Mouse (Mus musculus): ENCODE results near the gene Il21. TPM values are rescaled to one million over a fixed set of nuclear protein-coding genes. Genes with fewer than 3 reads are reported as not detected.

Il21 gene
- polyA plus RNA-seq, 1 experiment from 2014 or later: not detected

- Histone ChIP-seq H3K9me3 (replicated peaks; ENCODE audit: control insufficient read depth, low read length) (no peaks in the 10 kb centered on the region), H3K4me1 (ENCODE audit: control insufficient read depth, insufficient read depth, low read length) (no peaks in the 10 kb centered on the region; the same call in 1 of the 2 replicates), H3K27ac (ENCODE audit: low read length) (no peak overlapping the region), H3K36me3 (ENCODE audit: control insufficient read depth, insufficient read depth, low read length) (no peaks in the 10 kb centered on the region), H3K27me3 (ENCODE audit: control insufficient read depth, insufficient read depth, low read length) (no peaks in the 10 kb centered on the region), H3K4me2 (ENCODE audit: low read depth, low read length) (peak overlapping the region; percentile 81), H3K4me3 (replicated peaks; ENCODE audit: low read length) (peak overlapping the region; percentile 58), H3K9ac (ENCODE audit: low read length) (peak overlapping the region; percentile 81)
- under 1% methylated on average over 11 of the region's 11 CpGs for WGBS
- peak; percentile 65 for ATAC-seq (ENCODE audit: insufficient read depth, low FRiP score)
Measured at GRCm38 (mm10) chr3:37203984-37204428, 28.4 kb downstream of the Il21 start.

GRCm38 (mm10) chr3:37202856-37203255 lies 29.6 kb downstream of the Il21 start:
- H3K9me3 ChIP-seq (replicated peaks; ENCODE audit: control insufficient read depth, low read length): no peaks in the 10 kb centered on the region
- no peaks in the 10 kb centered on the region for H3K27me3 ChIP-seq (ENCODE audit: control insufficient read depth, insufficient read depth, low read length)
- ATAC-seq (ENCODE audit: insufficient read depth, low FRiP score): no peak
- 82% methylated on average over 7 of the region's 7 CpGs for whole genome bisulfite sequencing
- no peak overlapping the region for H3K27ac ChIP-seq (ENCODE audit: low read length)
- no peak overlapping the region for H3K9ac ChIP-seq (ENCODE audit: low read length)
- H3K4me1 ChIP-seq (ENCODE audit: control insufficient read depth, insufficient read depth, low read length): no peaks in the 10 kb centered on the region; the same call in 1 of the 2 replicates
- no peaks in the 10 kb centered on the region for H3K36me3 ChIP-seq (ENCODE audit: control insufficient read depth, insufficient read depth, low read length)
- H3K4me2 ChIP-seq (ENCODE audit: low read depth, low read length): no peak overlapping the region
- no peak overlapping the region for H3K4me3 ChIP-seq (replicated peaks; ENCODE audit: low read length)

GRCm38 (mm10) chr3:37201122-37201916 lies 31.1 kb downstream of the Il21 start:
- no peak overlapping the region for H3K9ac ChIP-seq (ENCODE audit: low read length)
- no peaks in the 10 kb centered on the region for H3K36me3 ChIP-seq (ENCODE audit: control insufficient read depth, insufficient read depth, low read length)
- no peak overlapping the region for H3K27ac ChIP-seq (ENCODE audit: low read length)
- no peaks in the 10 kb centered on the region for H3K27me3 ChIP-seq (ENCODE audit: control insufficient read depth, insufficient read depth, low read length)
- H3K4me3 ChIP-seq (replicated peaks; ENCODE audit: low read length): no peak overlapping the region
- no peaks in the 10 kb centered on the region for H3K9me3 ChIP-seq (replicated peaks; ENCODE audit: control insufficient read depth, low read length)
- H3K4me2 ChIP-seq (ENCODE audit: low read depth, low read length): no peak overlapping the region
- 50% methylated on average over 6 of the region's 6 CpGs for WGBS
- peak; percentile 56; the same call in 1 of the 2 replicates for ATAC-seq (ENCODE audit: insufficient read depth, low FRiP score)
- H3K4me1 ChIP-seq (ENCODE audit: control insufficient read depth, insufficient read depth, low read length): no peaks in the 10 kb centered on the region; the same call in 1 of the 2 replicates

- Histone ChIP-seq H3K9ac (ENCODE audit: low read length) (no peak overlapping the region), H3K9me3 (replicated peaks; ENCODE audit: control insufficient read depth, low read length) (no peaks in the 10 kb centered on the region), H3K4me1 (ENCODE audit: control insufficient read depth, insufficient read depth, low read length) (no peaks in the 10 kb centered on the region; the same call in 1 of the 2 replicates), H3K4me2 (ENCODE audit: low read depth, low read length) (no peak overlapping the region), H3K27ac (ENCODE audit: low read length) (no peak overlapping the region), H3K4me3 (replicated peaks; ENCODE audit: low read length) (no peak overlapping the region), H3K27me3 (ENCODE audit: control insufficient read depth, insufficient read depth, low read length) (no peaks in the 10 kb centered on the region), H3K36me3 (ENCODE audit: control insufficient read depth, insufficient read depth, low read length) (no peaks in the 10 kb centered on the region)
- 86% methylated on average over 5 of the region's 5 CpGs for WGBS
- no peak for ATAC-seq (ENCODE audit: insufficient read depth, low FRiP score)
Measured at GRCm38 (mm10) chr3:37198302-37198701, 34.1 kb downstream of the Il21 start.

- ATAC-seq (ENCODE audit: insufficient read depth, low FRiP score): no peak
- WGBS: 27% methylated on average over 2 of the region's 2 CpGs
- no peak overlapping the region for H3K4me3 ChIP-seq (replicated peaks; ENCODE audit: low read length)
- H3K27ac ChIP-seq (ENCODE audit: low read length): no peak overlapping the region
- H3K9me3 ChIP-seq (replicated peaks; ENCODE audit: control insufficient read depth, low read length): no peaks in the 10 kb centered on the region
- H3K9ac ChIP-seq (ENCODE audit: low read length): no peak overlapping the region
- H3K27me3 ChIP-seq (ENCODE audit: control insufficient read depth, insufficient read depth, low read length): no peaks in the 10 kb centered on the region
- H3K4me1 ChIP-seq (ENCODE audit: control insufficient read depth, insufficient read depth, low read length): no peaks in the 10 kb centered on the region
- H3K36me3 ChIP-seq (ENCODE audit: control insufficient read depth, insufficient read depth, low read length): no peaks in the 10 kb centered on the region
- no peak overlapping the region for H3K4me2 ChIP-seq (ENCODE audit: low read depth, low read length)
Measured at GRCm38 (mm10) chr3:37191953-37192352, 40.5 kb downstream of the Il21 start.

GRCm38 (mm10) chr3:37185534-37185933 lies 46.9 kb downstream of the Il21 start:
- ATAC-seq (ENCODE audit: insufficient read depth, low FRiP score): no peak
- WGBS: 88% methylated on average over 1 of the region's 1 CpGs
- Histone ChIP-seq H3K4me1 (ENCODE audit: control insufficient read depth, insufficient read depth, low read length) (0 out of 2 replicates have a peak, but pooled peaks cover 5% of the 10 kb centered on the region), H3K9ac (ENCODE audit: low read length) (no peak overlapping the region), H3K9me3 (replicated peaks; ENCODE audit: control insufficient read depth, low read length) (no peaks in the 10 kb centered on the region), H3K4me2 (ENCODE audit: low read depth, low read length) (no peak overlapping the region), H3K36me3 (ENCODE audit: control insufficient read depth, insufficient read depth, low read length) (no peaks in the 10 kb centered on the region), H3K4me3 (replicated peaks; ENCODE audit: low read length) (no peak overlapping the region), H3K27me3 (ENCODE audit: control insufficient read depth, insufficient read depth, low read length) (no peaks in the 10 kb centered on the region), H3K27ac (ENCODE audit: low read length) (no peak overlapping the region)

- Histone ChIP-seq H3K4me2 (ENCODE audit: low read depth, low read length) (no peak overlapping the region), H3K9me3 (replicated peaks; ENCODE audit: control insufficient read depth, low read length) (no peaks in the 10 kb centered on the region), H3K27ac (ENCODE audit: low read length) (no peak overlapping the region), H3K27me3 (ENCODE audit: control insufficient read depth, insufficient read depth, low read length) (no peaks in the 10 kb centered on the region), H3K4me3 (replicated peaks; ENCODE audit: low read length) (no peak overlapping the region), H3K36me3 (ENCODE audit: control insufficient read depth, insufficient read depth, low read length) (no peaks in the 10 kb centered on the region), H3K9ac (ENCODE audit: low read length) (no peak overlapping the region), H3K4me1 (ENCODE audit: control insufficient read depth, insufficient read depth, low read length) (0 out of 2 replicates have a peak, but pooled peaks cover 5% of the 10 kb centered on the region)
- no peak for ATAC-seq (ENCODE audit: insufficient read depth, low FRiP score)
- 44% methylated on average over 16 of the region's 16 CpGs for WGBS
Measured at GRCm38 (mm10) chr3:37182415-37183269, 49.8 kb downstream of the Il21 start.

- H3K9ac ChIP-seq (ENCODE audit: low read length): no peak overlapping the region
- 40% methylated on average over 2 of the region's 2 CpGs for WGBS
- no peak overlapping the region for H3K4me2 ChIP-seq (ENCODE audit: low read depth, low read length)
- H3K4me1 ChIP-seq (ENCODE audit: control insufficient read depth, insufficient read depth, low read length): 0 out of 2 replicates have a peak, but pooled peaks cover 5% of the 10 kb centered on the region
- no peaks in the 10 kb centered on the region for H3K27me3 ChIP-seq (ENCODE audit: control insufficient read depth, insufficient read depth, low read length)
- H3K9me3 ChIP-seq (replicated peaks; ENCODE audit: control insufficient read depth, low read length): no peaks in the 10 kb centered on the region
- no peak overlapping the region for H3K27ac ChIP-seq (ENCODE audit: low read length)
- H3K4me3 ChIP-seq (replicated peaks; ENCODE audit: low read length): no peak overlapping the region
- ATAC-seq (ENCODE audit: insufficient read depth, low FRiP score): no peak
- no peaks in the 10 kb centered on the region for H3K36me3 ChIP-seq (ENCODE audit: control insufficient read depth, insufficient read depth, low read length)
Measured at GRCm38 (mm10) chr3:37181041-37181440, 51.4 kb downstream of the Il21 start.
